Mouse (Mus musculus) megakaryocyte, adult 5-6 weeks (primary cell): ENCODE measurements around the gene Camk1d. TPM values are rescaled to one million over a fixed set of nuclear protein-coding genes. Genes with fewer than 3 reads are reported as not detected.
"Not testable (repeated sequence)": the region's sequence is repeated elsewhere in the genome, so short reads cannot be mapped to it uniquely, and the experiment has no call there.

ENCODE experiments used
- ATAC-seq: 2 replicates; pipeline ENCODE4 v1.8.0; 2016; ENCODE audit warnings: mild to moderate bottlenecking, inconsistent platforms; ENCODE audit not compliant: poor library complexity, severe bottlenecking
- total RNA-seq, 2 experiments: library from RNA; stranded (forward) in 1 of 2; stranded (reverse) in 1 of 2; fragments of 153-499, 151-499 nt in 1 of 2; fragments of 221-1000, 200-1000 nt in 1 of 2; gene quantifications; 2 replicates each; pipeline versions ENCODE4 v1.2.3 to v1.2.4; 2015 to 2017

Gene Camk1d
- total RNA-seq, 2 experiments from 2014 or later, result 31.3 to 56.3 TPM

GRCm38 (mm10) chr2:5286189-5287043 lies 427.9 kb downstream of the Camk1d start:
- ATAC-seq, result no peak

DNA sequence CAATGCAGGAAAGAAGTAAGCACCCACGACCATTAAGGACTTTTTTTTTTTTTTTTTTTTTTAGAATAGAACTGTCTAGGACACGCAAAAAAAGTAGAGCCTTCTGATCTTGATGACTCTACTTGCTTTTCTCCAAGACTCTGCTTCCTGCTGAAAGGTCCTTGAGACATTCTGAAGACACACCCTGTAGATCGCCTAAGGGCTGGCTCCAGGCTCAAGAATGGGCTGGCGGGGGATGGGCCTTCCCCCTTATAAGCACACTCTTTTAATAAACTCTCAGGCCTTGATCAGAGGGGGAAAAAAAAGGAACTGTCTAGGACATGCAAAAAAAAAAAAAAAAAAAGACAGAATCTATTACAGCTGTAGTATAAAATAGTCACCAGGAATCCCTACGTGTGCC lies 430.0 kb downstream of the Camk1d start:
- no peak for ATAC-seq

DNA sequence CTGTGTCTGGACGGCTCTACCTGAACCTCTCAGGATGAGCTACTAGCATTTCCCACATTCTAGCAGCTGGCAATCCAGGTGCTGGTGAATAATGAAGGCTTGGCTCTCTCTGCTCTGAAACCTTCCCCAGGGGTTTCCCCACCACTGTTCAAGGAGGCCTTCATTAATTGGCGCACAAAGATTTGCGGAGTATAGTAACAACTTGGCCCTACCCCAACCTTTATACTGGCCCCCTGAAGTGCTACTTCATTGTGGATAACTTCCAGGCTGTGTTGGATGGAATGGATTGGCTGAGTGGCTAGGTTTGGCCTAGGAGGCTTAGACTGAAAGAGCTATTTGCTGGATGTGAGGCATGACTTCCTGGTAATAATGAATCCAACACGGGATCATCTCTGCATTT lies 431.7 kb downstream of the Camk1d start:
- no peak for ATAC-seq

GRCm38 (mm10) chr2:5267980-5268379 lies 446.3 kb downstream of the Camk1d start:
- ATAC-seq, result no peak

- ATAC-seq, result no peak
These were observed 452.0 kb downstream of the Camk1d start for GRCm38 (mm10) chr2:5262279-5262678.

GRCm38 (mm10) chr2:5258250-5258649 lies 456.1 kb downstream of the Camk1d start:
- ATAC-seq, result no peak

DNA sequence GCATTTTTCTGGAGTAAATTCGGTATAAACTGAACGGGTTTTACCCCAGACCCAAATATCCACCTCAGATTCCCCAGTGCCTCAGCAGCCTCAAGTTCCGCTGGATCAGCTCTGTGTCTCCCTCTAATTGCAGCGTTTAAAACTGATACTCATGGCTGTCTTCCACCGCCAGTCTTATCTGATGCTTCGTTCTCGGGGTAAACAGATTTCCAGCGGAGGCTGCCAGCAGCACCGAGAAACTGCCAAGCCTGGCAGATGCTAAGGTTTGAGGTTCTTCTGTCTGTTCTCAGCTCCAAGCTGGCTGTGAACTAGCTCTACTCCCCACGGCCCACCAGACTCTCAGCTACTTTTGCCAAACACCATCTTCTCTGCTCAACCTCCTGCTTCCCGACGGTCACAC lies 464.3 kb downstream of the Camk1d start:
- no peak for ATAC-seq

GRCm38 (mm10) chr2:5249199-5249598 lies 465.1 kb downstream of the Camk1d start:
- not testable (repeated sequence) for ATAC-seq

Other genes with a start within 250 kb of the Camk1d start
- 29.2 and 33.5 TPM in 2 replicates for gene Nudt5, start 130.5 kb upstream of the Camk1d start, total RNA-seq (2015)
- gene Nudt5, start 130.5 kb upstream of the Camk1d start, total RNA-seq (2017), result 25.1 and 31.2 TPM in 2 replicates
- gene Cdc123, start 130.6 kb upstream of the Camk1d start, total RNA-seq (2015), result 91.2 and 110 TPM in 2 replicates
- gene Cdc123, start 130.6 kb upstream of the Camk1d start, total RNA-seq (2017), result 80.7 and 85.0 TPM in 2 replicates
- 0.51 TPM in 1 of 2 replicates, not detected in the other for gene Gm13199, start 148.4 kb upstream of the Camk1d start, total RNA-seq (2015)
- not detected in 2 replicates for gene Gm13199, start 148.4 kb upstream of the Camk1d start, total RNA-seq (2017)
- 11.6 and 12.5 TPM in 2 replicates for gene Sec61a2, start 180.9 kb upstream of the Camk1d start, total RNA-seq (2015)
- 4.0 and 5.7 TPM in 2 replicates for gene Sec61a2, start 180.9 kb upstream of the Camk1d start, total RNA-seq (2017)
- gene Dhtkd1, start 228.3 kb upstream of the Camk1d start, total RNA-seq (2015), result 2.0 TPM in 1 of 2 replicates, not detected in the other
- 0.24 TPM in 1 of 2 replicates, not detected in the other for gene Dhtkd1, start 228.3 kb upstream of the Camk1d start, total RNA-seq (2017)
- 28.9 and 29.6 TPM in 2 replicates for gene Upf2, start 237.0 kb upstream of the Camk1d start, total RNA-seq (2015)
- gene Upf2, start 237.0 kb upstream of the Camk1d start, total RNA-seq (2017), result 27.6 and 32.9 TPM in 2 replicates